9 mouse cellular contexts compared by ENCODE assay signal in genomic region chr6:30920834-30921675, GRCm38 (mm10). TPM values are rescaled to one million over a fixed set of nuclear protein-coding genes. Genes with fewer than 3 reads are reported as not detected.
DNase-seq lines count a peak whose midpoint lies in the region; ATAC-seq lines count a peak whose summit lies in the region.
"Had no signal": no experiment of that assay in that cellular context is flagged by ENCODE, and none has a peak within 500 bp of the region (broad histone marks: within the 10 kb centered on the region; RNA-seq: fewer than 3 reads in every experiment).

No protein-coding gene starts in this region.

- H3K27ac ChIP-seq in embryonic facial prominence, embryonic 11.5 days (replicated peaks; ENCODE audit: low read depth, low read length) = no peak overlapping the region
- H3K27ac ChIP-seq in heart, embryonic 11.5 days (ENCODE audit: low read depth, low read length) = no peak overlapping the region
- peak overlapping the region; percentile 40 for H3K27ac ChIP-seq in midbrain, embryonic 10.5 days (replicated peaks)
- peak overlapping the region; percentile 7; the same call in 1 of the 2 replicates for H3K27ac ChIP-seq in stomach, embryonic 16.5 days (ENCODE audit: low read length)

- no peak overlapping the region for H3K9ac ChIP-seq in embryonic facial prominence, embryonic 11.5 days (replicated peaks; ENCODE audit: low read length)
- peak overlapping the region; percentile 43; the same call in 1 of the 2 replicates for H3K9ac ChIP-seq in heart, embryonic 11.5 days (ENCODE audit: low read depth, low read length)
- peak overlapping the region; percentile 36; the same call in 1 of the 2 replicates for H3K9ac ChIP-seq in stomach, embryonic 16.5 days (ENCODE audit: low read length)

- H3K27me3 ChIP-seq in embryonic facial prominence, embryonic 11.5 days (ENCODE audit: control insufficient read depth, insufficient read depth, low read length) = no peaks in the 10 kb centered on the region
- H3K27me3 ChIP-seq in heart, embryonic 11.5 days (ENCODE audit: control insufficient read depth, insufficient read depth, low read length) = no peaks in the 10 kb centered on the region
- H3K27me3 ChIP-seq in midbrain, embryonic 10.5 days (ENCODE audit: low read depth, poor library complexity, severe bottlenecking) = no peaks in the 10 kb centered on the region
- H3K27me3 ChIP-seq in stomach, embryonic 16.5 days (ENCODE audit: control insufficient read depth, insufficient read depth, low read length) = no peaks in the 10 kb centered on the region

- no peak for ATAC-seq in embryonic facial prominence, embryonic 11.5 days (replicated peaks; ENCODE audit: insufficient number of reproducible peaks, low FRiP score, low TSS enrichment, low read depth)
- ATAC-seq in heart, embryonic 11.5 days (replicated peaks; ENCODE audit: insufficient number of reproducible peaks, low FRiP score, low TSS enrichment) = no peak
- peak; percentile 58; the same call in 1 of the 2 replicates for ATAC-seq in stomach, embryonic 16.5 days (ENCODE audit: insufficient read depth, low FRiP score)

- DNase-seq in kidney, adult 18-20 months = peak; percentile 9
- DNase-seq in kidney, adult 11 months = no peak
- DNase-seq in embryonic facial prominence, embryonic 11.5 days (ENCODE audit: low spot score) = peak; percentile 38
- DNase-seq in kidney, postnatal 10 days = peak; percentile 29
- DNase-seq in midbrain, embryonic 10.5 days (ENCODE audit: low spot score) = no peak
- DNase-seq in adrenal gland, adult 8-10 months = no peak

- no peaks in the 10 kb centered on the region for H3K36me3 ChIP-seq in embryonic facial prominence, embryonic 11.5 days (replicated peaks; ENCODE audit: control insufficient read depth, insufficient read depth, low read depth, low read length)
- no peaks in the 10 kb centered on the region for H3K36me3 ChIP-seq in heart, embryonic 11.5 days (ENCODE audit: control insufficient read depth, insufficient read depth, low read length)
- no peaks in the 10 kb centered on the region for H3K36me3 ChIP-seq in midbrain, embryonic 10.5 days
- H3K36me3 ChIP-seq in stomach, embryonic 16.5 days (ENCODE audit: control insufficient read depth, insufficient read depth, low read length) = no peaks in the 10 kb centered on the region

- H3K4me1 ChIP-seq in embryonic facial prominence, embryonic 11.5 days (ENCODE audit: control insufficient read depth, insufficient read depth, low read length) = no peaks in the 10 kb centered on the region
- no peaks in the 10 kb centered on the region for H3K4me1 ChIP-seq in heart, embryonic 11.5 days (ENCODE audit: control insufficient read depth, insufficient read depth, low read length)
- peaks cover 9% of the 10 kb centered on the region for H3K4me1 ChIP-seq in midbrain, embryonic 10.5 days
- no peaks in the 10 kb centered on the region for H3K4me1 ChIP-seq in stomach, embryonic 16.5 days (ENCODE audit: control insufficient read depth, insufficient read depth, low read length)

- H3K4me3 ChIP-seq in embryonic facial prominence, embryonic 11.5 days (ENCODE audit: low read depth, low read length) = no peak overlapping the region
- peak overlapping the region; percentile 18; the same call in 1 of the 2 replicates for H3K4me3 ChIP-seq in heart, embryonic 11.5 days (ENCODE audit: low read depth, low read length)
- peak overlapping the region; percentile 34 for H3K4me3 ChIP-seq in midbrain, embryonic 10.5 days
- H3K4me3 ChIP-seq in stomach, embryonic 16.5 days (replicated peaks; ENCODE audit: low read length) = peak overlapping the region; percentile 22

- WGBS in embryonic facial prominence, embryonic 11.5 days = 55% methylated on average over 21 of the region's 21 CpGs
- WGBS in heart, embryonic 11.5 days (ENCODE audit: insufficient replicate concordance) = 47% methylated on average over 21 of the region's 21 CpGs
- 60% methylated on average over 21 of the region's 21 CpGs for WGBS in midbrain, embryonic 10.5 days
- 38% methylated on average over 21 of the region's 21 CpGs for WGBS in stomach, embryonic 16.5 days

- H3K4me2 ChIP-seq in embryonic facial prominence, embryonic 11.5 days (ENCODE audit: low read depth, low read length) = no peak overlapping the region
- peak overlapping the region; percentile 50 for H3K4me2 ChIP-seq in heart, embryonic 11.5 days
- peak overlapping the region; percentile 22 for H3K4me2 ChIP-seq in stomach, embryonic 16.5 days (ENCODE audit: low read depth, low read length)

- H3K9me3 ChIP-seq in embryonic facial prominence, embryonic 11.5 days (replicated peaks; ENCODE audit: control insufficient read depth, low read length) = no peaks in the 10 kb centered on the region
- H3K9me3 ChIP-seq in heart, embryonic 11.5 days (replicated peaks; ENCODE audit: control insufficient read depth, low read length) = no peaks in the 10 kb centered on the region
- no peaks in the 10 kb centered on the region for H3K9me3 ChIP-seq in midbrain, embryonic 10.5 days (replicated peaks)
- no peaks in the 10 kb centered on the region for H3K9me3 ChIP-seq in stomach, embryonic 16.5 days (replicated peaks; ENCODE audit: control insufficient read depth, low read length)

RNA-seq across cellular contexts. Expression of gene Tsga13, which starts 5.7 kb away (rescaled TPM):
- polyA plus RNA-seq in embryonic facial prominence, embryonic 11.5 days (2014; fragmentation: Nextera tagmentation; extraction: Ambion mirVana) = not detected in 2 replicates
- polyA plus RNA-seq in heart, embryonic 11.5 days (2014; fragmentation: Nextera tagmentation; extraction: Ambion mirVana) = 0.23 TPM in 1 of 2 replicates, not detected in the other
- 0.23 TPM in 1 of 2 replicates, not detected in the other for polyA plus RNA-seq in midbrain, embryonic 10.5 days (2016; fragmentation: Nextera tagmentation; extraction: Ambion mirVana)
- not detected in 2 replicates for polyA plus RNA-seq in stomach, embryonic 16.5 days (2015; fragmentation: Nextera tagmentation; extraction: Ambion mirVana)
- not detected for total RNA-seq in adrenal gland, adult 8-10 months (2022)
- total RNA-seq: gastrocnemius, adult 8-10 months had no signal

RNA-seq across cellular contexts. Expression of gene Copg2, which starts 24.5 kb away (rescaled TPM):
- 33.8 and 35.6 TPM in 2 replicates for polyA plus RNA-seq in embryonic facial prominence, embryonic 11.5 days (2014; fragmentation: Nextera tagmentation; extraction: Ambion mirVana)
- 34.1 and 34.5 TPM in 2 replicates for polyA plus RNA-seq in heart, embryonic 11.5 days (2014; fragmentation: Nextera tagmentation; extraction: Ambion mirVana)
- polyA plus RNA-seq in midbrain, embryonic 10.5 days (2016; fragmentation: Nextera tagmentation; extraction: Ambion mirVana) = 34.3 and 43.5 TPM in 2 replicates
- polyA plus RNA-seq in stomach, embryonic 16.5 days (2015; fragmentation: Nextera tagmentation; extraction: Ambion mirVana) = 18.3 and 20.6 TPM in 2 replicates
- 10 to 100 TPM; 80.0 to 99.4 (median 91.7) TPM for total RNA-seq in adrenal gland, adult 8-10 months (2022)

RNA-seq across cellular contexts. Expression of gene Klf14, which starts 37.8 kb away (rescaled TPM):
- 2.0 and 2.9 TPM in 2 replicates for polyA plus RNA-seq in embryonic facial prominence, embryonic 11.5 days (2014; fragmentation: Nextera tagmentation; extraction: Ambion mirVana)
- 2.2 and 2.3 TPM in 2 replicates for polyA plus RNA-seq in heart, embryonic 11.5 days (2014; fragmentation: Nextera tagmentation; extraction: Ambion mirVana)
- 0.52 TPM in 2 replicates for polyA plus RNA-seq in midbrain, embryonic 10.5 days (2016; fragmentation: Nextera tagmentation; extraction: Ambion mirVana)
- polyA plus RNA-seq in stomach, embryonic 16.5 days (2015; fragmentation: Nextera tagmentation; extraction: Ambion mirVana) = 2.4 and 4.2 TPM in 2 replicates
- under 1 TPM in 1 of 4 experiments, not detected in 3; 0.35 TPM for total RNA-seq in adrenal gland, adult 8-10 months (2022)

Comparison
In these comparisons a context has a peak if more than half of its experiments do, and no peak if none do; other contexts are left out.
1. DNase-seq: peak in kidney, adult 18-20 months (single experiment), embryonic facial prominence, embryonic 11.5 days (single experiment) and kidney, postnatal 10 days (single experiment); none in kidney, adult 11 months (single experiment), midbrain, embryonic 10.5 days (single experiment) and adrenal gland, adult 8-10 months (single experiment).
2. H3K27ac ChIP-seq: peak in midbrain, embryonic 10.5 days (single experiment) and stomach, embryonic 16.5 days (single experiment); none in embryonic facial prominence, embryonic 11.5 days (single experiment) and heart, embryonic 11.5 days (single experiment).